Mouse (Mus musculus) intestine, embryonic 15.5 days (tissue): ENCODE measurements around the gene Kptn. TPM values are rescaled to one million over a fixed set of nuclear protein-coding genes. Genes with fewer than 3 reads are reported as not detected.

Experiments
- ATAC-seq: fragments of 200-750 bp; cut with Nextera tagmentation; 2 replicates; pipeline ENCODE4 v1.8.0; 2017; ENCODE audit warnings: moderate TSS enrichment, moderate library complexity
- H3K27ac ChIP-seq: fragments of 300-500 bp; sonication (generic); 2 replicates; pipeline ENCODE4 v1.5.1; 2015; ENCODE audit warnings: mild to moderate bottlenecking, inconsistent platforms
- H3K27me3 ChIP-seq: fragments of 300-500 bp; sonication (generic); replicated peaks from 2 replicates; pipeline ENCODE4 v1.6.1; 2015; ENCODE audit warnings: inconsistent platforms
- H3K36me3 ChIP-seq: fragments of 300-500 bp; sonication (generic); 2 replicates; pipeline ENCODE4 v1.6.1; 2015; ENCODE audit warnings: inconsistent platforms
- H3K4me1 ChIP-seq: fragments of 300-500 bp; sonication (generic); replicated peaks from 2 replicates; pipeline ENCODE4 v1.6.1; 2015; ENCODE audit warnings: inconsistent platforms
- H3K4me2 ChIP-seq: fragments of 300-500 bp; sonication (generic); replicated peaks from 2 replicates; pipeline ENCODE4 v1.6.1; 2015; ENCODE audit warnings: mild to moderate bottlenecking, inconsistent platforms
- H3K4me3 ChIP-seq: fragments of 300-500 bp; sonication (generic); replicated peaks from 2 replicates; pipeline ENCODE4 v1.5.1; 2015; ENCODE audit warnings: inconsistent platforms
- H3K9ac ChIP-seq: fragments of 300-500 bp; sonication (generic); 2 replicates; pipeline ENCODE4 v1.6.1; 2015; ENCODE audit warnings: inconsistent platforms
- H3K9me3 ChIP-seq: fragments of 300-500 bp; sonication (generic); 2 replicates; pipeline ENCODE4 v1.6.1; 2016; ENCODE audit warnings: inconsistent platforms
- WGBS: fragments of 180-500 bp; shearing (Covaris S2); methylation state at CpG from one replicate; pipeline ENCODE4 v1.1.7; 2015; 5-methylcytosine and 5-hydroxymethylcytosine counted together
- polyA plus RNA-seq: library from polyadenylated mRNA; unstranded; fragments of >200 nt; fragmentation: Nextera tagmentation; extraction: Ambion mirVana; gene quantifications from 2 replicates; pipeline ENCODE4 v1.2.1, GENCODE M21; 2015

The Kptn gene
- polyA plus RNA-seq, 1 experiment from 2014 or later, result 25.6 TPM

GRCm38 (mm10) chr7:16129421-16129845 is 9.7 kb downstream of the Kptn start, which contains the start of gene Slc8a2:
Gene Slc8a2 (plus strand): TSS chr7:16129826.
- Histone ChIP-seq H3K36me3 (peaks cover 10% of the 10 kb centered on the region), H3K4me3 (peak within 1 kb of the TSS; percentile 51), H3K4me2 (peak within 1 kb of the TSS; percentile 86), H3K27me3 (no peaks in the 10 kb centered on the region), H3K9ac (peak within 1 kb of the TSS; percentile 55), H3K4me1 (peaks cover 25% of the 10 kb centered on the region), H3K27ac (peak within 1 kb of the TSS; percentile 72), H3K9me3 (no peaks in the 10 kb centered on the region)
- WGBS, result 4% methylated on average over 10 of the region's 12 CpGs
- ATAC-seq, result peak; percentile 89

GRCm38 (mm10) chr7:16129846-16130691 is 10.4 kb downstream of the Kptn start:
- Histone ChIP-seq H3K9ac (peak overlapping the region; percentile 55), H3K9me3 (no peaks in the 10 kb centered on the region), H3K27ac (peak overlapping the region; percentile 72), H3K36me3 (peaks cover 9% of the 10 kb centered on the region), H3K4me3 (peak overlapping the region; percentile 51), H3K27me3 (no peaks in the 10 kb centered on the region), H3K4me2 (peak overlapping the region; percentile 86), H3K4me1 (peaks cover 25% of the 10 kb centered on the region)
- WGBS, result 3% methylated on average over 34 of the region's 38 CpGs
- peak; percentile 83 for ATAC-seq

- Histone ChIP-seq H3K4me2 (peak overlapping the region; percentile 86), H3K27ac (no peak overlapping the region), H3K9ac (no peak overlapping the region), H3K4me1 (peaks cover 25% of the 10 kb centered on the region), H3K36me3 (no peaks in the 10 kb centered on the region), H3K27me3 (no peaks in the 10 kb centered on the region), H3K9me3 (no peaks in the 10 kb centered on the region), H3K4me3 (peak overlapping the region; percentile 51)
- WGBS, result 26% methylated on average over 13 of the region's 13 CpGs
- ATAC-seq, result no peak
Measured at GRCm38 (mm10) chr7:16130956-16131634, 11.4 kb downstream of the Kptn start.

GRCm38 (mm10) chr7:16132161-16132581 is 12.5 kb downstream of the Kptn start:
- H3K9me3 ChIP-seq, result no peaks in the 10 kb centered on the region
- H3K4me1 ChIP-seq, result peaks cover 25% of the 10 kb centered on the region
- no peak overlapping the region for H3K27ac ChIP-seq
- no peaks in the 10 kb centered on the region for H3K36me3 ChIP-seq
- H3K4me3 ChIP-seq, result no peak overlapping the region
- ATAC-seq, result no peak
- H3K4me2 ChIP-seq, result peak overlapping the region; percentile 3; the same call in 1 of the 2 replicates
- H3K27me3 ChIP-seq, result no peaks in the 10 kb centered on the region
- H3K9ac ChIP-seq, result no peak overlapping the region
- WGBS, result 10% methylated on average over 7 of the region's 7 CpGs

- H3K27ac ChIP-seq, result no peak overlapping the region
- H3K9me3 ChIP-seq, result no peaks in the 10 kb centered on the region
- no peaks in the 10 kb centered on the region for H3K36me3 ChIP-seq
- H3K9ac ChIP-seq, result no peak overlapping the region
- peaks cover 25% of the 10 kb centered on the region for H3K4me1 ChIP-seq
- no peaks in the 10 kb centered on the region for H3K27me3 ChIP-seq
- H3K4me2 ChIP-seq, result no peak overlapping the region
- no peak overlapping the region for H3K4me3 ChIP-seq
- WGBS, result 63% methylated on average over 3 of the region's 3 CpGs
- no peak for ATAC-seq
Measured at GRCm38 (mm10) chr7:16132926-16133325, 13.2 kb downstream of the Kptn start.

GRCm38 (mm10) chr7:16133691-16134090 is 14.0 kb downstream of the Kptn start:
- Histone ChIP-seq H3K27ac (no peak overlapping the region), H3K4me2 (no peak overlapping the region), H3K4me3 (no peak overlapping the region), H3K9ac (no peak overlapping the region), H3K4me1 (peaks cover 25% of the 10 kb centered on the region), H3K9me3 (no peaks in the 10 kb centered on the region), H3K36me3 (no peaks in the 10 kb centered on the region), H3K27me3 (no peaks in the 10 kb centered on the region)
- no peak for ATAC-seq
- 92% methylated on average over 9 of the region's 9 CpGs for WGBS

GRCm38 (mm10) chr7:16134951-16135392 is 15.3 kb downstream of the Kptn start:
- no peak overlapping the region for H3K4me2 ChIP-seq
- peaks cover 16% of the 10 kb centered on the region for H3K4me1 ChIP-seq
- no peak overlapping the region for H3K4me3 ChIP-seq
- H3K27ac ChIP-seq, result no peak overlapping the region
- WGBS, result 73% methylated on average over 7 of the region's 7 CpGs
- no peak overlapping the region for H3K9ac ChIP-seq
- no peaks in the 10 kb centered on the region for H3K27me3 ChIP-seq
- ATAC-seq, result no peak
- H3K36me3 ChIP-seq, result no peaks in the 10 kb centered on the region
- no peaks in the 10 kb centered on the region for H3K9me3 ChIP-seq

- H3K9me3 ChIP-seq, result no peaks in the 10 kb centered on the region
- H3K36me3 ChIP-seq, result no peaks in the 10 kb centered on the region
- no peaks in the 10 kb centered on the region for H3K4me1 ChIP-seq
- H3K4me3 ChIP-seq, result no peak overlapping the region
- 40% methylated on average over 27 of the region's 27 CpGs for WGBS
- no peak overlapping the region for H3K9ac ChIP-seq
- H3K27ac ChIP-seq, result no peak overlapping the region
- 0 out of 2 replicates have a peak, but pooled peaks cover 4% of the 10 kb centered on the region for H3K27me3 ChIP-seq
- no peak overlapping the region for H3K4me2 ChIP-seq
- no peak for ATAC-seq
Measured at GRCm38 (mm10) chr7:16146489-16147410, 27.1 kb downstream of the Kptn start.

GRCm38 (mm10) chr7:16147643-16148042 is 27.9 kb downstream of the Kptn start:
- H3K4me3 ChIP-seq, result no peak overlapping the region
- H3K27me3 ChIP-seq, result 0 out of 2 replicates have a peak, but pooled peaks cover 4% of the 10 kb centered on the region
- H3K4me2 ChIP-seq, result no peak overlapping the region
- H3K27ac ChIP-seq, result no peak overlapping the region
- no peaks in the 10 kb centered on the region for H3K36me3 ChIP-seq
- WGBS, result 14% methylated on average over 15 of the region's 15 CpGs
- H3K9ac ChIP-seq, result no peak overlapping the region
- ATAC-seq, result no peak
- H3K9me3 ChIP-seq, result no peaks in the 10 kb centered on the region
- H3K4me1 ChIP-seq, result no peaks in the 10 kb centered on the region

GRCm38 (mm10) chr7:16149241-16149640 is 29.5 kb downstream of the Kptn start:
- ATAC-seq, result no peak
- Histone ChIP-seq H3K9ac (no peak overlapping the region), H3K9me3 (no peaks in the 10 kb centered on the region), H3K27ac (no peak overlapping the region), H3K4me1 (no peaks in the 10 kb centered on the region), H3K4me2 (no peak overlapping the region), H3K4me3 (no peak overlapping the region), H3K27me3 (0 out of 2 replicates have a peak, but pooled peaks cover 4% of the 10 kb centered on the region), H3K36me3 (no peaks in the 10 kb centered on the region)
- 61% methylated on average over 5 of the region's 5 CpGs for WGBS

- 0 out of 2 replicates have a peak, but pooled peaks cover 4% of the 10 kb centered on the region for H3K27me3 ChIP-seq
- no peak overlapping the region for H3K9ac ChIP-seq
- no peak overlapping the region for H3K4me3 ChIP-seq
- H3K36me3 ChIP-seq, result no peaks in the 10 kb centered on the region
- H3K4me2 ChIP-seq, result no peak overlapping the region
- H3K9me3 ChIP-seq, result no peaks in the 10 kb centered on the region
- H3K27ac ChIP-seq, result no peak overlapping the region
- H3K4me1 ChIP-seq, result no peaks in the 10 kb centered on the region
- no peak for ATAC-seq
- WGBS, result 66% methylated on average over 9 of the region's 9 CpGs
Measured at GRCm38 (mm10) chr7:16150191-16151145, 30.8 kb downstream of the Kptn start.
